Mouse (Mus musculus) neural tube, embryonic 11.5 days (tissue): ENCODE results near the gene Higd2a. TPM values are rescaled to one million over a fixed set of nuclear protein-coding genes. Genes with fewer than 3 reads are reported as not detected.

Experiments
- ATAC-seq: fragments of 200-750 bp; cut with Nextera tagmentation; 2 replicates; pipeline ENCODE4 v1.8.0; 2017; ENCODE audit warnings: moderate number of reproducible peaks, mild to moderate bottlenecking, moderate TSS enrichment, moderate library complexity; ENCODE audit not compliant: insufficient read depth, low FRiP score, low TSS enrichment
- DNase-seq: peaks from one replicate; pipeline ENCODE4 v3.0.0-alpha.2; 2015; ENCODE audit warnings: low spot score
- H3K27ac ChIP-seq: fragments of 300-500 bp; sonication (generic); 2 replicates; pipeline ENCODE4 v1.5.1; 2014; ENCODE audit warnings: low read depth, mild to moderate bottlenecking, low read length
- H3K27me3 ChIP-seq: fragments of 300-500 bp; sonication (generic); 2 replicates; pipeline ENCODE4 v1.6.1; 2014; ENCODE audit warnings: mild to moderate bottlenecking, low read length, mixed read lengths; ENCODE audit not compliant: control insufficient read depth, insufficient read depth
- H3K36me3 ChIP-seq: fragments of 300-500 bp; sonication (generic); 2 replicates; pipeline ENCODE4 v1.6.1; 2014; ENCODE audit warnings: mild to moderate bottlenecking, low read length, moderate library complexity, mixed read lengths; ENCODE audit not compliant: control insufficient read depth, insufficient read depth
- H3K4me1 ChIP-seq: fragments of 300-500 bp; sonication (generic); 2 replicates; pipeline ENCODE4 v1.6.1; 2014; ENCODE audit warnings: low read length, mixed read lengths; ENCODE audit not compliant: control insufficient read depth, insufficient read depth
- H3K4me2 ChIP-seq: fragments of 300-500 bp; sonication (generic); 2 replicates; pipeline ENCODE4 v1.6.1; 2014; ENCODE audit warnings: low read depth, mild to moderate bottlenecking, moderate library complexity
- H3K4me3 ChIP-seq: fragments of 300-500 bp; sonication (generic); 2 replicates; pipeline ENCODE4 v1.5.1; 2014; ENCODE audit warnings: low read depth, low read length
- H3K9ac ChIP-seq: fragments of 300-500 bp; sonication (generic); 2 replicates; pipeline ENCODE4 v1.6.1; 2014; ENCODE audit warnings: mild to moderate bottlenecking, low read length
- H3K9me3 ChIP-seq: fragments of 300-500 bp; sonication (generic); 2 replicates; pipeline ENCODE4 v1.6.1; 2016; ENCODE audit warnings: low read length; ENCODE audit not compliant: control insufficient read depth
- WGBS: fragments of 180-500 bp; shearing (Covaris S2); extraction: QIAGEN DNeasy Blood & Tissue Kit; methylation state at CpG from one replicate; pipeline ENCODE4 v1.1.7; 2014; 5-methylcytosine and 5-hydroxymethylcytosine counted together
- polyA plus RNA-seq: library from polyadenylated mRNA; unstranded; fragments of >200 nt; fragmentation: Nextera tagmentation; extraction: Ambion mirVana; gene quantifications from 2 replicates; pipeline ENCODE4 v1.2.1, GENCODE M21; 2014

The Higd2a gene
- polyA plus RNA-seq, 1 experiment from 2014 or later: 147 TPM

DNA sequence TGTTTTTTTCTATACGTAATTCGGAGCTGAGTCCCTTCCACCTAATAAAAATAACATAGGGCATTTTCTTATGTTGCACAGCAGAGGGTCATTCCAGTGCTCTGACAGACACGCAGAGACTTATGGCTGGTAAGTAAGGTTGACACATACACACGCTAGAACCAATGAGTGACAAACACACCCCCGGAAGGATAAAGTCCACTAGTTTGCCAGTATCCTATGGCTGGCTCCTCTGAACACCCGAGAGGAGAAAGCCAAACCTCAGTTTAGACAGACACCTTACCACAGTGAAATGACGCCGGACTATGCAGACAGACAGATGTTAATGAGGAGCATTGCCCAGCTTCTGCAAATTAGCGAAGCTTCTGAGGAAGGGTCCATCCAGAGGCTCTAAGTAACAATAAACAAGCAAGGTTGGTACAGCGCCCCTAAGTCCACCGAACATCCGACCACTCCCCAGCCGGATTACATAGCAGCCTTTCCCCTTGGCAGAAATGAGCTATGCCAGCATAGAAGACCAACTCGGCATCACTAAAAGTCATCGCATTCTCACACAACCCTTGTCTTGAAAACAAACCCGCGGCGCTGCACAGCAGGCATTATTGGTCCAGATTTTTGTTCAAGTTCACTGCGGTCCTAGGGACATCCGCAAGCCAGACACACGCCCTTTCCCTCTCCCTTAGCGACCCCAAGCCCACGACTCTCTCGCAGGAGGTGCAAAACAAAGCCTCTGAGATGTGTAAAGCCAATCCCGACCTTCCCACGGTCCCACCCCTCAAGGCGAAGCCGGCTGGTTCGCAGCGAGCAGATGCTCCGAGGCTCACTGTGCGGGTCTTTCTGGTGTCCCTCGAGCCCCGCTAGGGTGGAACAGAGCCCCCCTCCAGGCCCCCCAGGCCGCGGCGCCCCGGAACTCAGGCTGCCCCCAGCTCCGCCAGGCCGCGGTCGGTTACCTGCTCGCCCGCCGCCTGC is 25.5 kb upstream of the Higd2a start:
- DNase-seq (peak; percentile 39), ATAC-seq (peak; percentile 53; the same call in 1 of the 2 replicates)
- H3K27ac ChIP-seq: peak overlapping the region; percentile 71; the same call in 1 of the 2 replicates
- peak overlapping the region; percentile 61 for H3K4me2 ChIP-seq
- no peaks in the 10 kb centered on the region for H3K9me3 ChIP-seq
- 14% methylated on average over 45 of the region's 45 CpGs for WGBS
- peaks cover 13% of the 10 kb centered on the region for H3K36me3 ChIP-seq
- peak overlapping the region; percentile 90 for H3K4me3 ChIP-seq
- H3K27me3 ChIP-seq: no peaks in the 10 kb centered on the region
- peaks cover 8% of the 10 kb centered on the region for H3K4me1 ChIP-seq
- peak overlapping the region; percentile 96 for H3K9ac ChIP-seq

DNA sequence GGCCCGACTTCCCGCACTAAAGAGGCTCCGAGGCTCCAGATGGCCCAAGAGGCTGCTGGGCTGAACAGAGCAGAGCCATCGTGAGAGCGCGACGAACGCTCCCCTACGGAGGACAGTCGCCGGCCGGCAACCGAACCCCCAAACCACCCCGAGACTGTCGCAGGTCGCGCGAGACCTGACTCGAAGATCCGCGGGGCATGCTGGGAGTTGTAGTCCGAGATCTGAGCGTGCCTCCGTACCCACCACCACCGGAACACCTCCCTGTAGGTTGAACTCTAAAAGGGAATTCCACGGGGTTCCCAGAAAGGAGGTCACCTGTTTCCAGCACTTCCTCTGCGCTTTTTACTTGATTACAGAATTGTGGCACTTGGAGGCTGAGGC is 24.8 kb upstream of the Higd2a start, which contains the start of gene 4833439L19Rik:
4833439L19Rik (minus strand) TSS at position 235 of the 381 bp plus-strand sequence.
- WGBS: 0% methylated on average over 27 of the region's 27 CpGs
- DNase-seq: peak; percentile 96
- Histone ChIP-seq H3K9ac (peak within 1 kb of the TSS; percentile 96), H3K4me3 (peak within 1 kb of the TSS; percentile 90), H3K27ac (peak within 1 kb of the TSS; percentile 71; the same call in 1 of the 2 replicates), H3K27me3 (no peaks in the 10 kb centered on the region), H3K4me1 (peaks cover 8% of the 10 kb centered on the region), H3K9me3 (no peaks in the 10 kb centered on the region), H3K4me2 (peak within 1 kb of the TSS; percentile 61), H3K36me3 (peaks cover 7% of the 10 kb centered on the region)
- peak; percentile 96 for ATAC-seq

DNA sequence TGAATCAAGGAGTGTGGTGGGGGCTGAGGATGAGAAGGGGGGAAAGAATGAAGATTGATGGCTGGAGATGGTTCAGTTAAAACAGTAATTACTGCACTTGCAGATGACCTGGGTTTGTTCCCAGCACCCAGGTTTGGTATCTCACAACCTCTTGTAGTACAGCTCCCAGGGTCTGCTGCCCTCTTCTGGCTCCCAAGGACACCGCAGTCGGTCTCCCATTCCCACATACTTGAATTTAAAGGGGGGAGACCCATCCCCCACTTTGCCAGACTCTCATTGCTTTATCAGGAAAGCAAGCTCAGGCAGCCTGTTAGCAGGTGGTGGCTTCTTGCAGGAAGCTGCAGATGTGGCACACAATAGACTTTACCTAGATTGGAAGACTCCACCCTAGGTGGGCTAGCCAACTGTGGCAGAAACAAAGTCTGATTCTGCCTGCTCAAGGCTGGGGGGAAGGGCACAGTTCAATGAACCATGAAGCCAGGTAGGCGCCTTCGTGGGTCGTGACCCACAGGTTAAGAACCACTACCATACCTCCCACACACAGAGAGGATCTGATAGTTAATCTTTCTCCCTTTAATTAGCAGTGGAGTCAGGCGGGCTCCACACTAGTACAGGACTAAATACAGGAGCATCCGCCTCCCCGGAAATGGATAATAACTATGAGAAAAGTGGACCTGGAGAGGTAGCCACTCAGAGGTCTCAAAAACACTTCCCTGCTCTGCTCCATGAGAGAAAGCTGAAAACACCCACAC is 24.2 kb upstream of the Higd2a start:
- peaks cover 8% of the 10 kb centered on the region for H3K4me1 ChIP-seq
- H3K9ac ChIP-seq: no peak overlapping the region
- no peak overlapping the region for H3K27ac ChIP-seq
- peak overlapping the region; percentile 43 for H3K4me2 ChIP-seq
- DNase-seq (peak; percentile 52), ATAC-seq (peak; percentile 69)
- H3K36me3 ChIP-seq: peaks cover 2% of the 10 kb centered on the region; the same call in 1 of the 2 replicates
- H3K27me3 ChIP-seq: no peaks in the 10 kb centered on the region
- no peaks in the 10 kb centered on the region for H3K9me3 ChIP-seq
- peak overlapping the region; percentile 90 for H3K4me3 ChIP-seq
- WGBS: 48% methylated on average over 8 of the region's 8 CpGs

DNA sequence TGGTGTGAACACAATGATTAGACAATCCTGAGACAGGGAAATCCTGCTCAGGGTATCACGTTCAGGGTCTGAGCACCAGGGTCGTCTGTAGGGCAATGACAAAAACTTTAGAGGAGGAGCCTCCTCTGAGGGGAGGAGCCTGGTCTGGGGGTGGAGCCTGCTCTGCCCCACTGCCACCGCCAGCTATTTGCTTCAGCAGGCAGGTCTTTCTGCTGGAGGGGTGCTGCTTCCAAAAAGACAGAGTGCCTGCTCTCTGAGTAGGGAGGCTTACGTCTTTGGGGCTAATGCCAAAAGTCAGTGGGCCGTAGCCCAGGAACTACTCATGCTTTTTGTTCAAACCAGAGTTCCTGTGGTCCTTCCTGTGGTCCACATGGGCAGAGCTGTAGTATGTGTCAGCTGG is 21.6 kb upstream of the Higd2a start:
- Histone ChIP-seq H3K36me3 (no peaks in the 10 kb centered on the region), H3K4me3 (no peak overlapping the region)
- WGBS: 42% methylated on average over 5 of the region's 5 CpGs

GRCm38 (mm10) chr13:54569282-54569681 is 20.7 kb upstream of the Higd2a start:
- WGBS: 47% methylated on average over 1 of the region's 1 CpGs
- Histone ChIP-seq H3K27me3 (no peaks in the 10 kb centered on the region), H3K4me2 (no peak overlapping the region), H3K9me3 (no peaks in the 10 kb centered on the region), H3K4me3 (no peak overlapping the region), H3K9ac (no peak overlapping the region), H3K27ac (no peak overlapping the region), H3K36me3 (no peaks in the 10 kb centered on the region), H3K4me1 (peaks cover 1% of the 10 kb centered on the region)
- ATAC-seq (no peak), DNase-seq (no peak)

More for the DNA sequence above, 21.6 kb upstream of the Higd2a start:
- H3K27ac ChIP-seq: no peak overlapping the region
- no peaks in the 10 kb centered on the region for H3K9me3 ChIP-seq
- H3K27me3 ChIP-seq: no peaks in the 10 kb centered on the region
- no peak overlapping the region for H3K4me2 ChIP-seq
- ATAC-seq: no peak
- no peak for DNase-seq
- H3K4me1 ChIP-seq: peaks cover 6% of the 10 kb centered on the region
- no peak overlapping the region for H3K9ac ChIP-seq

DNA sequence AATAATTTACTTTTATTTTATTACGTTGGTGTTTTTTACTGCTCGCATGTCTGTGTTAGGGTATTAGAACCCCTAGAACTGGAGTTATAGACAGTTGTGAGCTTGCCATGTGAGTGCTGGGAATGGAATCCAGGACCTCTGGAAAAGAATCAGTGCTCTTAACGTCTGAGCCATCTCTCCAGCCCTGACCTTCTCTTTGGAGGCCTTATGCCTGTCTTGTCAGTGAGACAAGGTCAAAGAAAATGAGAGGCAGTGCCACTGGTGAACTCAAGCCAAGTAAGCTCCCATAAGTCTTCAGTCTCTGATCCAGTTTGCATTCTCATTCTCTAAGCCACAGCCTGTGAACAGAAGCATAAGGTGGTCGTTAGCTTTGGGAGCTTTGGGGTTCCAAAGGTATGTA is 19.3 kb upstream of the Higd2a start:
- Histone ChIP-seq H3K9me3 (no peaks in the 10 kb centered on the region), H3K4me1 (peaks cover 3% of the 10 kb centered on the region; the same call in 1 of the 2 replicates), H3K27ac (no peak overlapping the region), H3K9ac (no peak overlapping the region), H3K36me3 (no peaks in the 10 kb centered on the region), H3K4me2 (no peak overlapping the region), H3K4me3 (no peak overlapping the region), H3K27me3 (no peaks in the 10 kb centered on the region)
- ATAC-seq (no peak), DNase-seq (no peak)
- 75% methylated on average over 4 of the region's 4 CpGs for WGBS

DNA sequence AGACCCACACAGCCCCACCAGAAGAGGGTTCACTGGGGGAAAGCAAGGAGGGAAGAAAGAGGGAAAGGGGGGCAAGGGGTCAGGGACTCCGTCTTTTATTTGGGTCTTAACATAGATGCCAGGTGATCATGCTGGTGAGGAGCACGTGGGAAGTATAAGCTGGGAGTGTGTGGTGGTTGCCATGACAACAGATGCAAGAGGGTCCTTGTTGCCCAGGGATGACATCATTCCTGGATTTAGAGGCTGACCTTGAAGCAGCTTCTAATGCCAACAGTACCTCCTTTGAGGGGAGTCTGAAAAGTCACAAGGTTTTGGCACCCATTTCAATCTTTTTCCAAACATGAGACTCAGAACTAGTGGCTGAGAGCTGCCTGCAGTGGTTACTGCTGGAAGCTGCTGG is 18.4 kb upstream of the Higd2a start:
- 33% methylated on average over 2 of the region's 2 CpGs for whole genome bisulfite sequencing
- peaks cover 7% of the 10 kb centered on the region; the same call in 1 of the 2 replicates for H3K4me1 ChIP-seq
- ATAC-seq (no peak), DNase-seq (no peak)
- no peak overlapping the region for H3K27ac ChIP-seq
- no peaks in the 10 kb centered on the region for H3K36me3 ChIP-seq
- H3K27me3 ChIP-seq: no peaks in the 10 kb centered on the region
- H3K4me2 ChIP-seq: no peak overlapping the region
- no peak overlapping the region for H3K9ac ChIP-seq
- H3K4me3 ChIP-seq: no peak overlapping the region
- no peaks in the 10 kb centered on the region for H3K9me3 ChIP-seq

DNA sequence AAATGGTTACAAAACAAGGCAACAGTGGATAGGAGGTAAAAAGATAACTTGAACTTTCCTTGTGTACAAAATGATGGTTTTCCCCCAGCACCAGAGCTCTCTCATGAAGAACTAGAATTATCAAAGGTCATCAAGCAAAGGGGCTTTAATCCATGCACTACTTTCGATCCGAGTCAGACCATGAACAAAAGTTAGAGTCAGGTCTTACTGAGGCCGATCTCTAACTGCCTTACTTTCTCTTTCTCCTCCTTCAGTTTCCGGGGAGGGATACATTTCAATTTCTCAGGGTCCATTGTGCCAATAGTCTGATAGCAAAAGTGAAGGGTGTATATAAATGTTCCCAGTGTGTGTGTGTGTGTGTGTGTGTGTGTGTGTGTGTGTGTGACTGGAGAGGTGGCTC is 17.4 kb upstream of the Higd2a start:
- Histone ChIP-seq H3K27ac (no peak overlapping the region), H3K36me3 (no peaks in the 10 kb centered on the region), H3K27me3 (no peaks in the 10 kb centered on the region), H3K4me2 (no peak overlapping the region), H3K4me1 (peaks cover 7% of the 10 kb centered on the region; the same call in 1 of the 2 replicates), H3K4me3 (no peak overlapping the region), H3K9ac (no peak overlapping the region), H3K9me3 (no peaks in the 10 kb centered on the region)
- ATAC-seq (no peak), DNase-seq (no peak)
- 84% methylated on average over 4 of the region's 4 CpGs for WGBS
